1 mouse cellular context compared by ENCODE assay signal in genomic region chr1:21239911-21240898, GRCm38 (mm10).
TF ChIP-seq lines count a peak whose summit lies in the region.

TSS of gene Gsta3 (plus strand) at chr1:21240589.

TF ChIP-seq in MEL, 35 proteins besides CTCF, POLR2A, EP300 and RAD21 (continued from another document):
- TF ChIP-seq SIN3A (IDR thresholded peaks at IDR 0.05; ENCODE audit: low read length) (0 out of 2 replicates have a peak, but pooled peaks have one; percentile 39), ZMIZ1 (IDR thresholded peaks at IDR 0.05; ENCODE audit: low read depth, low read length) (no peak), ETS1 (IDR thresholded peaks at IDR 0.05; ENCODE audit: low read depth, low read length) (peak; percentile 58; the same call in 1 of the 2 replicates), USF2 (IDR thresholded peaks at IDR 0.05; ENCODE audit: borderline replicate concordance in 1 of 2, insufficient read depth in 1 of 2, low read depth in 1 of 2, low read length in 2 of 2) (no peak), SMC3 (IDR thresholded peaks at IDR 0.05; ENCODE audit: low read depth, low read length) (no peak), TCF12 (IDR thresholded peaks at IDR 0.05; ENCODE audit: low read depth, low read length) (no peak), POLR2AphosphoS5 (IDR thresholded peaks at IDR 0.05; ENCODE audit: borderline replicate concordance, low read depth, low read length) (no peak), MYC (IDR thresholded peaks at IDR 0.05; ENCODE audit: low read depth, low read length) (no peak), KAT2A (conservative IDR thresholded peaks at IDR 0.05; ENCODE audit: low read depth, low read length) (no peak), TBP (IDR thresholded peaks at IDR 0.05; ENCODE audit: low read depth, low read length) (0 out of 2 replicates have a peak, but pooled peaks have one; percentile 19), USF1 (IDR thresholded peaks at IDR 0.05; ENCODE audit: low read depth, low read length) (no peak), GATA1 (IDR thresholded peaks at IDR 0.05; ENCODE audit: low read depth, low read length) (peak; percentile 39), ZC3H11A (IDR thresholded peaks at IDR 0.05; ENCODE audit: low read depth, low read length) (no peak), GABPA (IDR thresholded peaks at IDR 0.05; ENCODE audit: low read depth, low read length) (peak; percentile 83; the same call in 1 of the 2 replicates), MAZ (IDR thresholded peaks at IDR 0.05; ENCODE audit: low read depth, low read length) (no peak), HCFC1 (IDR thresholded peaks at IDR 0.05; ENCODE audit: low read depth, low read length) (no peak), NELFE (IDR thresholded peaks at IDR 0.05; ENCODE audit: low read depth, low read length) (no peak), E2F4 (IDR thresholded peaks at IDR 0.05; ENCODE audit: borderline replicate concordance, low read depth, low read length) (no peak), ZNF384 (IDR thresholded peaks at IDR 0.05; ENCODE audit: low read depth, low read length) (no peak), RCOR1 (IDR thresholded peaks at IDR 0.05; ENCODE audit: low read depth, low read length) (0 out of 2 replicates have a peak, but pooled peaks have one; percentile 10)
